Comparison of ENCODE assay signal across 24 mouse cellular contexts in genomic region chr2:4757218-4757617, GRCm38 (mm10). TPM values are rescaled to one million over a fixed set of nuclear protein-coding genes. Genes with fewer than 3 reads are reported as not detected.
A peak's percentile ranks its signal among the peaks of the same experiment; 100 is the strongest.
DNase-seq lines count a peak whose midpoint lies in the region; ATAC-seq and TF ChIP-seq lines count a peak whose summit lies in the region.
"Had no signal": no experiment of that assay in that cellular context is flagged by ENCODE, and none has a peak within 500 bp of the region (broad histone marks: within the 10 kb centered on the region; RNA-seq: fewer than 3 reads in every experiment).

No protein-coding gene starts in this region.

- no peaks in the 10 kb centered on the region for H3K9me3 ChIP-seq in heart, embryonic 10.5 days
- no peaks in the 10 kb centered on the region for H3K9me3 ChIP-seq in lung, embryonic 15.5 days
- H3K9me3 ChIP-seq in midbrain, embryonic 11.5 days (ENCODE audit: control insufficient read depth, low read length), result no peaks in the 10 kb centered on the region
- no peaks in the 10 kb centered on the region for H3K9me3 ChIP-seq in midbrain, embryonic 16.5 days (replicated peaks; ENCODE audit: control insufficient read depth, low read length, poor library complexity, severe bottlenecking)
- no peaks in the 10 kb centered on the region for H3K9me3 ChIP-seq in stomach, embryonic 16.5 days (replicated peaks; ENCODE audit: control insufficient read depth, low read length)
- H3K9me3 ChIP-seq: embryonic facial prominence, embryonic 10.5 days; embryonic facial prominence, embryonic 12.5 days; forebrain, embryonic 13.5 days; G1E had no signal

- H3K4me2 ChIP-seq in lung, embryonic 15.5 days, result no peak overlapping the region
- H3K4me2 ChIP-seq in midbrain, embryonic 11.5 days, result no peak overlapping the region
- H3K4me2 ChIP-seq in midbrain, embryonic 16.5 days (ENCODE audit: low read length), result no peak overlapping the region
- no peak overlapping the region for H3K4me2 ChIP-seq in stomach, embryonic 16.5 days (ENCODE audit: low read depth, low read length)
- H3K4me2 ChIP-seq: embryonic facial prominence, embryonic 12.5 days; forebrain, embryonic 13.5 days had no signal

- DNase-seq in heart, embryonic 10.5 days (ENCODE audit: low spot score), result peak; percentile 14
- DNase-seq in heart, adult 11 months, result no peak
- no peak for DNase-seq in lung, adult 2 months
- peak; percentile 44 for DNase-seq in midbrain, embryonic 11.5 days (ENCODE audit: low spot score, missing footprints)
- DNase-seq: adrenal gland, adult 8-10 months; adrenal gland, postnatal 14 days; adrenal gland, postnatal 36 days; B cell, adult 2 months; cerebellum, adult 11-12 months; cerebellum, adult 2 months; cerebellum, adult 9-10 months; cerebellum, postnatal 10 days; cerebellum, postnatal 25 days had no signal

- WGBS in heart, embryonic 10.5 days, result 82% methylated on average over 3 of the region's 3 CpGs
- WGBS in lung, embryonic 15.5 days, result 43% methylated on average over 3 of the region's 3 CpGs
- WGBS in lung, adult 2 months, result 64% methylated on average over 3 of the region's 3 CpGs
- WGBS in midbrain, embryonic 11.5 days, result 78% methylated on average over 3 of the region's 3 CpGs
- WGBS in midbrain, embryonic 16.5 days, result 87% methylated on average over 3 of the region's 3 CpGs
- 21% methylated on average over 3 of the region's 3 CpGs for WGBS in stomach, embryonic 16.5 days

- ATAC-seq in lung, embryonic 15.5 days (ENCODE audit: borderline replicate concordance, extremely low read depth, low FRiP score, low TSS enrichment), result peak; percentile 46; the same call in 1 of the 2 replicates
- no peak for ATAC-seq in midbrain, embryonic 11.5 days (ENCODE audit: low FRiP score)
- no peak for ATAC-seq in midbrain, embryonic 16.5 days
- ATAC-seq in stomach, embryonic 16.5 days (ENCODE audit: insufficient read depth, low FRiP score), result 0 out of 2 replicates have a peak, but pooled peaks have one; percentile 40
- ATAC-seq: activated CD4-positive, CD25-positive, alpha-beta regulatory T cell, adult 4 months; CD4-positive, CD25-positive, alpha-beta regulatory T cell, adult 4 months; forebrain, embryonic 13.5 days; Patski had no signal

- H3K9ac ChIP-seq in lung, embryonic 15.5 days, result no peak overlapping the region
- no peak overlapping the region for H3K9ac ChIP-seq in midbrain, embryonic 11.5 days (ENCODE audit: low read length)
- no peak overlapping the region for H3K9ac ChIP-seq in midbrain, embryonic 16.5 days (ENCODE audit: low read depth, low read length)
- no peak overlapping the region for H3K9ac ChIP-seq in stomach, embryonic 16.5 days (ENCODE audit: low read length)
- H3K9ac ChIP-seq: embryonic facial prominence, embryonic 12.5 days; forebrain, embryonic 13.5 days had no signal

- H3K4me3 ChIP-seq in heart, embryonic 10.5 days, result no peak overlapping the region
- no peak overlapping the region for H3K4me3 ChIP-seq in lung, embryonic 15.5 days
- H3K4me3 ChIP-seq in lung, adult 2 months (replicated peaks; ENCODE audit: extremely low read depth, low read depth, low read length), result no peak overlapping the region
- H3K4me3 ChIP-seq in midbrain, embryonic 11.5 days (ENCODE audit: low read depth, low read length), result no peak overlapping the region
- no peak overlapping the region for H3K4me3 ChIP-seq in midbrain, embryonic 16.5 days (ENCODE audit: low read depth, low read length)
- no peak overlapping the region for H3K4me3 ChIP-seq in stomach, embryonic 16.5 days (replicated peaks; ENCODE audit: low read length)
- H3K4me3 ChIP-seq: embryonic facial prominence, embryonic 10.5 days; embryonic facial prominence, embryonic 12.5 days; forebrain, embryonic 13.5 days had no signal

- no peaks in the 10 kb centered on the region for H3K36me3 ChIP-seq in heart, embryonic 10.5 days
- no peaks in the 10 kb centered on the region for H3K36me3 ChIP-seq in lung, embryonic 15.5 days
- no peaks in the 10 kb centered on the region for H3K36me3 ChIP-seq in midbrain, embryonic 11.5 days (ENCODE audit: control insufficient read depth, insufficient read depth, low read length)
- H3K36me3 ChIP-seq in midbrain, embryonic 16.5 days (ENCODE audit: control insufficient read depth, insufficient read depth, low read length), result no peaks in the 10 kb centered on the region
- H3K36me3 ChIP-seq in stomach, embryonic 16.5 days (ENCODE audit: control insufficient read depth, insufficient read depth, low read length), result no peaks in the 10 kb centered on the region
- H3K36me3 ChIP-seq: embryonic facial prominence, embryonic 10.5 days; embryonic facial prominence, embryonic 12.5 days; G1E had no signal

- no peak overlapping the region for H3K27ac ChIP-seq in heart, embryonic 10.5 days
- peak overlapping the region; percentile 56 for H3K27ac ChIP-seq in lung, embryonic 15.5 days
- H3K27ac ChIP-seq in midbrain, embryonic 11.5 days (ENCODE audit: low read depth, low read length), result no peak overlapping the region
- H3K27ac ChIP-seq in midbrain, embryonic 16.5 days (ENCODE audit: low read length), result no peak overlapping the region
- H3K27ac ChIP-seq in stomach, embryonic 16.5 days (ENCODE audit: low read length), result no peak overlapping the region
- H3K27ac ChIP-seq: embryonic facial prominence, embryonic 10.5 days; embryonic facial prominence, embryonic 12.5 days; forebrain, embryonic 13.5 days had no signal

- no peaks in the 10 kb centered on the region for H3K27me3 ChIP-seq in heart, embryonic 10.5 days (ENCODE audit: insufficient read depth, poor library complexity, severe bottlenecking)
- no peaks in the 10 kb centered on the region for H3K27me3 ChIP-seq in lung, embryonic 15.5 days
- no peaks in the 10 kb centered on the region for H3K27me3 ChIP-seq in midbrain, embryonic 11.5 days (ENCODE audit: control insufficient read depth, insufficient read depth, low read length)
- no peaks in the 10 kb centered on the region for H3K27me3 ChIP-seq in midbrain, embryonic 16.5 days (ENCODE audit: control insufficient read depth, insufficient read depth, low read depth, low read length)
- H3K27me3 ChIP-seq in stomach, embryonic 16.5 days (ENCODE audit: control insufficient read depth, insufficient read depth, low read length), result no peaks in the 10 kb centered on the region
- H3K27me3 ChIP-seq: CH12.LX; embryonic facial prominence, embryonic 12.5 days; forebrain, embryonic 13.5 days; Patski had no signal

- no peaks in the 10 kb centered on the region for H3K4me1 ChIP-seq in heart, embryonic 10.5 days
- H3K4me1 ChIP-seq in lung, embryonic 15.5 days, result peaks cover 6% of the 10 kb centered on the region; the same call in 1 of the 2 replicates
- H3K4me1 ChIP-seq in lung, adult 2 months (ENCODE audit: control insufficient read depth, insufficient read depth, low read length), result no peaks in the 10 kb centered on the region
- no peaks in the 10 kb centered on the region for H3K4me1 ChIP-seq in midbrain, embryonic 11.5 days (ENCODE audit: control insufficient read depth, insufficient read depth, low read length)
- H3K4me1 ChIP-seq in midbrain, embryonic 16.5 days (ENCODE audit: control insufficient read depth, insufficient read depth, low read length), result no peaks in the 10 kb centered on the region
- peaks cover 7% of the 10 kb centered on the region; the same call in 1 of the 2 replicates for H3K4me1 ChIP-seq in stomach, embryonic 16.5 days (ENCODE audit: control insufficient read depth, insufficient read depth, low read length)
- H3K4me1 ChIP-seq: embryonic facial prominence, embryonic 10.5 days; embryonic facial prominence, embryonic 12.5 days; forebrain, embryonic 13.5 days had no signal

- no peak for TF ChIP-seq CTCF in lung, adult 2 months (IDR thresholded peaks at IDR 0.05; ENCODE audit: insufficient read depth, low read length)

- TF ChIP-seq POLR2A in lung, adult 2 months (IDR thresholded peaks at IDR 0.05; ENCODE audit: borderline replicate concordance, extremely low read depth, low read depth, low read length), result no peak

RNA-seq across cellular contexts. Expression of gene Bend7, which starts 39.6 kb away (rescaled TPM):
- polyA plus RNA-seq in heart, embryonic 10.5 days (2016; fragmentation: Nextera tagmentation; extraction: Ambion mirVana), result 1.8 TPM in 2 replicates
- polyA plus RNA-seq in lung, embryonic 15.5 days (2015; fragmentation: Nextera tagmentation; extraction: Ambion mirVana), result 10.2 and 11.8 TPM in 2 replicates
- polyA plus RNA-seq in lung, adult 2 months (2012; rRNA removed), result 15.7 and 17.2 TPM in 2 replicates
- polyA plus RNA-seq in midbrain, embryonic 11.5 days (2014; fragmentation: Nextera tagmentation; extraction: Ambion mirVana), result 5.8 and 7.0 TPM in 2 replicates
- 6.0 and 6.2 TPM in 2 replicates for polyA plus RNA-seq in midbrain, embryonic 16.5 days (2015; fragmentation: Nextera tagmentation; extraction: Ambion mirVana)
- polyA plus RNA-seq in stomach, embryonic 16.5 days (2015; fragmentation: Nextera tagmentation; extraction: Ambion mirVana), result 2.9 and 3.6 TPM in 2 replicates
- polyA plus RNA-seq: activated CD4-positive, CD25-positive, alpha-beta regulatory T cell, adult 4 months; CD4-positive, CD25-positive, alpha-beta regulatory T cell, adult 4 months; G1E had no signal

Comparison
In these comparisons a context has a peak if more than half of its experiments do, and no peak if none do; other contexts are left out.
1. DNase-seq: peak in heart, embryonic 10.5 days (single experiment) and midbrain, embryonic 11.5 days (single experiment); none in heart, adult 11 months (single experiment) and lung, adult 2 months (single experiment).
2. ATAC-seq: peak in lung, embryonic 15.5 days (single experiment) and stomach, embryonic 16.5 days (single experiment); none in midbrain, embryonic 11.5 days (single experiment) and midbrain, embryonic 16.5 days (single experiment).